Mouse (Mus musculus) adrenal gland, postnatal 14 days (tissue): Measurements from ENCODE around the gene Vmn1r1. TPM values are rescaled to one million over a fixed set of nuclear protein-coding genes. Genes with fewer than 3 reads are reported as not detected.

Source experiments
- DNase-seq: peaks from one replicate; pipeline ENCODE4 v3.0.0; 2021; ENCODE audit warnings: mixed read lengths
- total RNA-seq: library from RNA; stranded (reverse); gene quantifications from 2 replicates; pipeline ENCODE4 v1.2.3, GENCODE M21; 2021

Vmn1r1 gene
- total RNA-seq, 1 experiment from 2014 or later, result not detected

DNA sequence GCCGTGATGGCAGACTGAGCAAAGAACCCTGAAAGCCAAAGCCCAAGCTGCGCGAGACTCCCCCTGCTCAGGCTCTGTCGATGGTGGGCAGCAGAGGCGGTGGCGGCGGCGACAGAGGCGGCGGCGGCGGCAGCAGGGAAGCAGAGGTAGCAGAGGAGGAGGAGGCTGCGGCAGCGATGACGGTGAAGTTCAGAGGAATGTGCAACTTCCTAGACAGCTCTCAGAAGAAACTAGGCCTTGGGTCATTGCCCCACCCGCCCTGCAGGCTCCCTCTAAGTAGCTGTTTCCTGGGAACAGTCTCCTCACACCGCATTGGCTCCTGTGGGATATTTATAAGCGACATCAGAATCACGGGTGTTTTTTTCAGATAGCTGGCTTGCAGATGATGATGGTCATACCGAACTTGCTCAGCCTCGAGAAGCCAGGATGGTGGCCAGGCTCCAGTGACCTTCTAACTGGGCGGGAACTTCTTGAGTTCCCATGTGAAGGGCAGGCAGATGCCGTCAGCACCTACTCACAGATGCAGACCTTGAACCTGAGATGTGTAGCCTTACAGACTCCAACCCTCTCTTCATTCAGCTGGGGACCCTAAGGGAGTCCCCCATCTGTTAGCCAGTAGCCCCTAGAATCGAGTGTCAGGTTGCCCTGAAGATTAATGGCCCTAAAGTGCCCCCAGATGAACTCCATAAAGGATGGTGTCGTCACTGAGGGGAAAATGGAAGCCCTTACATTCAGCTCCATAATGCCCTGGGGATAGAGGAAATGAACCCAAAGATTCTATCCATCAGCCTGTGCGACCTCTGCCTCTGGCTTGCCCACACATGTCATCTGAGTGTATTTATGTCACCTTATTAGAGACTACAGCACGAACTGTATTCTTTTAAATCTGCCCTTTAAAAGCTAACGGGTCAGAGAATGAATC is 26.8 kb downstream of the Vmn1r1 start:
- DNase-seq, result peak; percentile 58

DNA sequence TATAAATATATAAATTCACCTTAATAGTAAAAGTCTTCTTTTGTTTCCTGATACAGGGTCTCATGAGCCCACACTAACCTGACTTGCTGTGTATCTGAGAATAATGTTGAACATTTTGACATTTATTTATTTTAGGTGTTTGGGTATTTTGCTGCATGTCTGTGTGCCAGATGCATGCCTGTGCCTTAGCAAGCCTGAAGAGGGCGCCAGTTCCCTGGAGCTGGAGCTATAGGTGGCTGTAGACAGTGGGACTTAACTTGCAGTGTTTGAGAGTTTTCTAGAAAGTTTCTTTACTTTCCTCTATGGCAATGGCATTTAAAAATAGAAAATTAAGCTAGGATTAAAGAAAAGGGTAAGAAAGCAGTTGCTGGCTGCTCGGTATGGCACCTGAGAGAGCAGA is 33.5 kb downstream of the Vmn1r1 start:
- DNase-seq, result peak; percentile 67

DNA sequence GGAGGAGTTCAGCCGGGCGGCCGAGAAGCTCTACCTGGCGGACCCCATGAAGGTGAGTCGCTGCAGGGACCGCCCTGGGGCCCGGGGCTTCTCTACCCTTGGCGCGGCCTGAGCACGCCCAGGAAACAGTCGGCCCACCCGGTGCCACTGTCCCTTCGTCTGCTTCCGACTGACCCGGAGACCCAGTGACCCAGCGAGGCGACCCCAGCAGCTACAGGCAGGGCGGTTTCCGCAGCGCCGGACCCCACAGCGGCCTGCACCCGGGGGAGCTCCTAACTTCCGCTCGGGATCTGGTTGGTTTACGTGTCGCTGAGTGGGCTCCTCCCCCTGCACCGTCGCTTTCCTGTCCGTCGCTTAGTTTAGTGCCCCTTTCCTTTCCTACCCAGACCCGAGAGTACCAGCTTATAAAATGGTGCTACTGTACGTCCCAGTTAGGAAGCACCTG is 39.3 kb downstream of the Vmn1r1 start:
- peak; percentile 95 for DNase-seq

DNA sequence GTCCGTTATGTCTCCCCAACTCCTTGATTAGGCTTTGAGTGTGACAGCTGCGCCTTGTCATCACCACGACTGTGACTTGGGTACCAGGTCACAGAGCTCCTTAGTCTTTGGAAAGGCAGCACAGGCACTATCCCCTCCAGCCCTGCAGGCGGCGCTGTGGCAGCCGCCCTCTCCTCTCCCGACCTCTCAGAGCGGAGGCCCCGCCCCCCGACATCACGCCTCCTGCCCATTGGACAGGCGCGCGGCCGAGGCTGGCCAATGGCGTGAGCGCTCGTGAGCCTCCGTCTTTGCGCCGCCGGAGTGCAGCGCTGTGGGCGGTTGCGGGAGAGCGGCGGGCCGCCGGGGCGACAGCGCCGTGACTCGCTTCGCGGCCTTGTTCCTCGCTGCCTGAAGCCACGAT is 39.8 kb downstream of the Vmn1r1 start, which contains the start of gene Srp9:
Gene Srp9, plus strand, starts transcription at position 232 of the 400 bp plus-strand sequence.
- peak; percentile 99 for DNase-seq

DNA sequence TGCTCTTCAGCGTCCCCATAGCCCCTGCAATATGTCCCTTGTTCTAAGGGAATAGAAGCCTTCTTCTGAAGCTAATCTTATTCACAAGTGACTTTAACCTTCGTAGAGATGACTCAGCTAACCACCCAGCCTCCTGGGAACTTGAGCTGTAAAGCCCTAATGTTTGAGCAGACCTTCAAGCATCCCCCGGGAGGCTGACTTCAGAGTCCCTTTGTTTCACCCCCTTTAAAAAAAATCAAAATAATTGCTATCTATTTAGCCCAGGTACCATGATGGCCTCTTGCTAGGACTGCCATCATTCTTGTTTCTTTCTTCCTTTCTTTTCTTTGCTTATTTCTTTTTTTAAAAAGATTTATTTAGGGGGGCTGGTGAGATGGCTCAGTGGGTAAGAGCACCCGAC is 41.9 kb downstream of the Vmn1r1 start:
- DNase-seq, result no peak

DNA sequence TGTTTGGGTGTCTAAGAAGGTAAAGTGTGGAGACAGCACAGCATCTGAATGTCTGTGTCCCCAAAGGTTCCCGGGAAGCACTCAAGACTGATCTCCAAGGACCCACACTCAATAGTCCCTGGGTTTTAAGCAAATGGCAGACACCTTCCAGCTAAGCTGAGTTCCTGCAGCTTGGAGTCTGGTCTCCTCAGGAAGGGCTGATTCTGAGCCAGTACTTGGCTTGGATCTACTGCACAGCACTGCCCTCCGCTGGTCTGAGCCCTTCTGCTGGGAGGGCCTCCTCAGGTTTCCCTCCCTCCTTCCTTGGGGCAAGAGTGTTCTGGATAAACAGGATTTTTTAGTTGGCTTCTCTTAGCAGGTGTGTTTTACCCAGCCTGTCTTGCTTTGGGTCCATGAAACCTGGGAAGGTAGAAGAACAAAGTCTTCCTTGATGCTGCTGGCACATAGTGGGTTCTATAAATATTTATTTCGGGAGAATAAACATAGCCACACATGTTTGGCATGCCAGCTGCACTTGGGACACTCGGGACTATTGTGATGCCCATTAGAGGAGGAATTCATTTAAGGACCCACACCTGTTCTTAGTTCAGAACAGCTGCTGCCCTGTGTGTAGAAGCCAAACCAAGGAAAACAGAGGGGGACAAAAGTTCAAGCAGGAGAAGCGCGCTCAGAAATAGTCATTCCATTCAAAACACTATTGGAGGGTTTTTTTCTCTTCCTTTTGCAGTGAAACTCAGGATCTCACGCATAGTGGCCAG is 48.5 kb downstream of the Vmn1r1 start:
- DNase-seq, result peak; percentile 68

DNA sequence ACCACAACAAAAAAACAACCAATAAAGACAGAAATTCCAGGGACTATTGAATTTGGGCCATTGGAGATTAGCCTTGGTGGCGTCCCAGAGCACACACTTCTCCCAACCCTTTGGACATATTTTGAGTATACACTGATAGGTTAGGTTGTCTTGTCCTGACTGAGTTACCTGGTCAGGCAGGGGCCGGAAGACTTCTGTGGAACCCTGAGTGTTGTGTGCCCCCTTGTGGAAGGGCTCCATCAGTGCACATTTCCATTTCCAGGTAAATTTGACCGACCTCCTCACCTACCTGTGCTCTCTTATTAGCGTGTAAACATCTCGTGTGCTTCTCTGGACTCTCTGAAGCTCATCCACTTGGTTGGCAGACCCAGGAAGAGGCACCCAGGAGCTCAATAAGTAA is 49.1 kb downstream of the Vmn1r1 start:
- DNase-seq, result peak; percentile 67

DNA sequence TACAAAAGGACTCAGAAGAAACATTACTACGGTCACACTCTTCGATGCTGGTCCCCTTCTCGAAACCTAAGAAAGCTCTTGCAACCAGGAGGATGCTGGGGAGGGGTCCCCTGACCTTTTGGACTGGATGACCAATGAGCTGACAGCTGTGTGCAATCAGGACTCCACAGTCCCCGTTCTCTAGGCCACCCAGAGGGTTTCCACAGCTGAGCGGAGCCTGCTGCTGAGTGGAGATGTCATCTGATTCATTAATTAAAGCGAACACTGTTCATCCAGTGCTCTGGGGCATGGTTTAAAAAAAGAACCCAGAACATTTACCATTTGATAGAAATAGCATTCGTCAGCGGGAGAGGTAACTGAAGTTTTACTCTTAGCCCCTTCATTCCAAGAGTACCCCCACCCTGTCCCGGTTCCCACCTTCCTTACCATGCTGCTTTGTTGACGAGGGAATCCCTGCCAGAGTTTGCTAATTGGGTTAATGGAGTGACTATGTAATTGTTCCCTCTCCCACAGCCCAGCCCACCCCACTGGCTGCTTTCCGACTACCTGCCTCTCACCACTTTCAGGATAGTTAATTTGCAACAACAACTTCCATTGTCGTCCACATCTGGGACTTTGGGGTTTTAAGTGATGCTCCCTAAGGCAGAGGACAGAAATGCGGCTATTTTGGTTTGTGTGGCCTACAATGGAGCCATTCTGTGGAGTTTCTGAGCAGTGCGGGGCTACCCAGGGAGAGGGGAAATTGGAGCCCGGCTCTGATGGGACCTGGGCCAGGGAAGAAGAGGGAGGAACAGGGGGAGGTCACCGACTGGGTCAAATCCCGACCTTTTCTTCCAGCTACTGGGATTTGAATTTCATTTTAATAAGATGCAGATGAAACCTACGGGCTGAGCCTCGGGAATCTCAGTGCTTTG is 50.4 kb downstream of the Vmn1r1 start:
- DNase-seq, result no peak

DNA sequence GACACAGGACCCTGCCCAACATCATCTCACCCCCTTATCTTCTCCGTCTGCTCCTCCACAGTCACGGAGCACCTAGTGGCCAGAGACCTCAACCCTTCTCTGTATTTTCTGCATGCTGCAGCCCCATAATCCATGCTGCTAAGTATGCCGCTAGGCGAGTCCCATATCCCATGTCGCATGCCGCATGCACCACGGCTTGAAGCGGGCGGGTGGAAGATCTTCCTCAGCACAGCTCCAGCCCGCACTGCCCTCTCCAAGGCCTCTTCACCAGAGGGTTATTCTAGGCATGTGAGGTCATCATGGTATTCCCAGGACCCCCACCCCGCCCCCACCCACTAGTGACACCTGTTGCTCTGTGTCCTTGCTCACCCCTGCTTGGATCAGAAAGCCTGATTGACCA is 51.2 kb downstream of the Vmn1r1 start:
- DNase-seq, result no peak

DNA sequence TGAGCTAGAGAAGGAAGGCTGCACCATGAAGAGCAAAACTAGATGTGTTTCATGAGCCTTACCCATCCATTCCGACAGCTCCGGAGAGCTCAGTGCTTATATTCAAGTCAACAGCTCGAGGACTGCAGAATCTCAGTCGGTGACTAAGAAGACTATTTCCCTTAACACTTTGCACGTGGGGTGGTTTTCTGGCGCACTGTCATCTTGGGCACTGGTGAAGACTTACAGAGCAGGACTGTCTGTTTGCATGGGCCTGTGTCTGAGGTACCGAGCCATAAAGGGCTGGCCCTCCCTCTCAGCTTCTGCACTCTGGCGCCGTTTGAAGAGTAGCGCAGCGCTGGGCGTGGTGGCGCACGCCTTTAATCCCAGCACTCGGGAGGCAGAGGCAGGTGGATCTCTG is 51.9 kb downstream of the Vmn1r1 start:
- DNase-seq, result no peak

DNA sequence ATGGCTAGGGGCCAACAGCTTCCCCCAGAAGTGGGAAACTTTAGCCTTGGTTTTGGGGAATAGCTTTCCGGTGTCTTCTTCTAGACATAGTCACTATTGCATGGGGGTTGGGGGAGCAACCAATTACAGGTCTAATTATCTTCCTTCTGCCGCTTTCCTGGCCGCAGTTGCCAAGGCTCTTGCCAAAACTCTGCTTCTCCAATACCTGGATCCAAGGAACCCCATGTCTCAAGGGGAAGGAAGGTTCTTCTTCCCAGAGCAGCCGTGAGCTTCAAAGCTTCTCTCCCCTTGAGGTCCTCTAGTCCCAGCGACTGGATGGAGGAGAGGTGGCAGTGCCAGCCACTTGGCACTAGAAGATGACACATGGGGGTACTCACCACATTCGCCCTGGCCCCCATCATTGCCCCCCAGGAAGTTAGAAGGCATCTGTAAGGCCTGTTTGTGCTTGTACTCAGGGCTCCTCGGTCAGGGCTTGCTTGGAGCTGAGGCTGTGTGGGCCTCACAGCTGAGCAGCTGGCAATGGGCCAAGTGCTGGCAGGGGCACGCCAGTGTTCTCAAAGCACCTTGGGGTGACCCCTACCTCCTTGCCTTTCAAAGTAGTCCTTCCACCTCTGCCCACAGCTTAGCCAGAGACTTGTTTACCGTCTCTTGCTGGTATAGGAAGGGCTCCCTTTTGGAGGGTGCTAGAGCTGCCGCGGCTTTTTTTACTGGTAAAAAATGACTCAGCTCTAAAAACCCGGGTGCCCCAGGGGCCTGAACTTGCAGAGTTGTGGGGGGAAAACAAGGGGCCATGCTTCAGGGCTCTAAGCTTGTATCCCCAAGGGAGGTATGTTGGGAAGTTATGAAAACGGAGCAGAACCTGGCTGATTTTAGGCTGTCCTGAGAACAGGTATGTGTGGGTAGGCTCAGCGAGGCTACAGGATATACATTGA is 52.6 kb downstream of the Vmn1r1 start:
- peak; percentile 59 for DNase-seq

DNA sequence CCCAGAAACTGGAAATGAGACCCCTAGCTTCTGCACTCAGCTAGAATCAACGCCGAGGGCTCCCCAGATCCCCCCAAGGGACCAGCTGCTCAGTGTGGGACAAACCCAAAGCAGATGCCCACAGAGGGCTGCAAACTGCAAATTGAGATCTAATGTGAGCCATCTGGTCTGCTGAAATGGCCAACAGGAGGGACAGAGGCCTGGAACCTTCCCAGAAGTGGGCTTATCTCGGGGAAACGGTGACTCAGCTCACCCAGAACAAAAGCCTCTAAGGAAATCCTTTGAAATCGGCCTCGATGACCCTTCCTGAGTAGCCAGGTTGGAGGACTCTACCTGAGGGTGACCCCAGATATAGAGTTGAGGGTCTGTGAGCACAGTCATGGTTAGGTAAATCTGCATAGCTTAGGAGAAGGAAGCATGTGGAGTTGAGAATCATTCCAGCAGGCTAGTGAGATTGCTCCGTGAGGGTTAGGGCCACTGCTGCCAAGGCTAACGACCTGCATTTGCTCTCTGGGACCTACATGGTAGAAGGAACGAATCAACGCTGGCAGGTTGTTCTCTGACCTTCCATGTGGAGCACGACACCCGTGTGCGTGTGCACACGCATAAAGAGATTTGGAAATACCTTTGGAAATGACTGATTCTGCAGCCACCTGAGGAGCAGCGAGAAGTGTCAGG is 53.4 kb downstream of the Vmn1r1 start:
- peak; percentile 60 for DNase-seq

DNA sequence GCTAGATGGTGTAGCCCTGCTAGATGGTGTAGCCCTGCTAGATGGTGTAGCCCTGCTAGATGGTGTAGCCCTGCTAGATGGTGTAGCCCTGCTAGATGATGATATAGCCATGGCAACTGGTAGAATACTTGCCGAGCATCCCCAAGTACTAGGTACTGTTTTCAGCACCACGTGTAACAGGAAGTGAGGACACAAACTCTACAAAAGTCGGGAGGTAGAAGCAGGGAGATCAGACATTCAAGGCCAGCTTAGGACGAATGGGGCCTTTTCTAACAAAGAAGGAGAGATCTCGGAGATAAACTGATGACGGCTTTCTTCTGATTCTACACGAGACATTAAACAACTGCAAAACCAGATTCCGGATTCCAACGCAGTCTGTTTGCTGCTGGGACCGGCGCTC is 54.1 kb downstream of the Vmn1r1 start:
- no peak for DNase-seq

DNA sequence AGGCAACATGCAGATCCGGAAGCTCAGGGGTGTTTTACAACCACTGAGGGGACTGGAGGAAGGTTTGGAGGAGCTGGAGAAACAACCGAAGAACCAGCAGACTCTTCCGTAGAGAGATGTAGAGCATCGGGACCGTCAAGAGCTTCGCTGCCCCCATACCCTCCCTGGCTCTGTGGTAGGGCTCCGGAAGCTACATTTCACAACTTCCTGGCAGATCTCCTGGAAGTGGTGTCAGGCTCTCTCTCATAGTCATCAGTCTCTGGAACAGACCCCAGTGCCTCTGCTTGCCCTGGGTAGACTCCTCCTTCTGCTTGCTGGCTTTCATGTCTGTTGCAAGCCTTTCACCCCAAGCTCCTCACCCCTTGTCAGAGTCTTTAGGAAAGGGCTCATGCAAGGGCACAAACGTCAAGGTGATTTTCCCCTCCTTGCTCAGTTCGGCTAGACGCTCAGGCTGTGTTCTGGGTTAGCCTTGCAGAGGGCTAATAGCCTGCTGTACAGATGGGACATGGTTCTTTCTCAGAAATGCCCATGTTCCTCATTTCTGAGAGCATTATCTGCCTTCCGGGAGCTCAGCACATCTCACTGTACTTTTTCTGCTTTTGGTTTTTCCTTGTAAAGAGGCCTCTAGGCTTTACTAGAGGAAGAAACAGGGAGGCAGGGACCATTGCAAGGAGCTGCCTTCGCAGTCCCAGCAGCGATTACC is 55.7 kb downstream of the Vmn1r1 start:
- peak; percentile 50 for DNase-seq

DNA sequence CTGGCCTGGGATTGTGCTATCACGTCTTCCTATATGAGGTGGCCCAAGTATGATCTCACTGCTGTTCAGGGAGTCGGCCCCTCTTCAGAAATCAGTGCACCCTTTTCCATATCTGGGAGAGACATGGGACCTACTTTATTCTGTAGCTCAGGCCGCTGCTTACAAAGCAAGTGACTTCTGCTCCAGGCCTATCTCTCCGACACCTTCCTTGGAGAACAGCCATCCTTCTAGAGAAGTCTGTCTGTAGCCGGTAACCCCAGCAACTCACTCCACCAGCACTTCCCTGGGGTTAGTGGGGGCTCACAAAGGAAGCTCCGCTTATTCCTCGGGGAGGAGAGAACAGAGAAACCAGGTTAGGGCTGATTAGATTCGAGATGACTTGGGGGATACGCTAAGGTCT is 57.0 kb downstream of the Vmn1r1 start:
- DNase-seq, result no peak

DNA sequence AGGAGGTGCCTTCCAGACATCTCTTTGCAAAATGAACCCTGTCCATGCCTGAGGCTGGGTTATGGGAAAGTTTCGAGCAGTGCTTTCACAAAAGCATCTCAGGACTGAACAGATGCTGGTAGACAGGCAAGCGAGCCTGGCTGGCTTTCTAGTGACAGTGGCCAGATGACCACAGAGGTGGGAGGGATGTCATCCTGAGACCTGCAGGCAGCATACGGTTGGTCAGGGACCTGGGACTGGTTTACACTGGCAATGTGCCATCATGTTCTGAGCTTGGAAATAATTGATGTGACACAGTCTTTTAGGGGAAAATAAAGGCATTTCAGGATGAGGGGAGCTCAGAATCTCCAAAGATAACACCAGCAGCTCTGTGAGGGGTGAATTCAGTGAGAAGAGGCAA is 59.3 kb downstream of the Vmn1r1 start:
- DNase-seq, result peak; percentile 43
